In genomic region chr9:14998790-14999189, GRCm38 (mm10) we compare ENCODE assay signal across 18 mouse cellular contexts.
"Had no signal": no experiment of that assay in that cellular context is flagged by ENCODE, and none has a peak within 500 bp of the region (broad histone marks: within the 10 kb centered on the region; RNA-seq: fewer than 3 reads in every experiment).

No protein-coding gene starts in this region.

- H3K27me3 ChIP-seq: neural tube, embryonic 13.5 days; neural tube, embryonic 15.5 days had no signal

- H3K9me3 ChIP-seq: midbrain, embryonic 12.5 days; neural tube, embryonic 13.5 days; neural tube, embryonic 15.5 days had no signal

- H3K4me3 ChIP-seq: midbrain, embryonic 12.5 days; myocyte; neural tube, embryonic 13.5 days; neural tube, embryonic 15.5 days had no signal

- DNase-seq: lung, adult 18-20 months; lung, embryonic 14.5 days; lung, postnatal 10 days; lung, postnatal 4 days; midbrain, embryonic 14.5 days; retina, postnatal 1 day; right cerebral cortex, adult 18-20 months; right cerebral cortex, postnatal 25 days; right cerebral cortex, postnatal 4 days; spleen, adult 18-20 months; thymus, adult 18-20 months; thymus, postnatal 14 days; thymus, postnatal 36 days had no signal

- ATAC-seq: midbrain, embryonic 16.5 days had no signal

- H3K9ac ChIP-seq: lung, embryonic 14.5 days; midbrain, embryonic 12.5 days; neural tube, embryonic 13.5 days; neural tube, embryonic 15.5 days had no signal

- H3K27ac ChIP-seq: midbrain, embryonic 12.5 days; neural tube, embryonic 13.5 days; neural tube, embryonic 15.5 days had no signal
